Mouse (Mus musculus): ENCODE measurements around the gene C2cd5. TPM values are rescaled to one million over a fixed set of nuclear protein-coding genes. Genes with fewer than 3 reads are reported as not detected.
A peak's percentile ranks its signal among the peaks of the same experiment; 100 is the strongest.

Gene C2cd5
- polyA plus RNA-seq, 1 experiment = 96.5 TPM

DNA sequence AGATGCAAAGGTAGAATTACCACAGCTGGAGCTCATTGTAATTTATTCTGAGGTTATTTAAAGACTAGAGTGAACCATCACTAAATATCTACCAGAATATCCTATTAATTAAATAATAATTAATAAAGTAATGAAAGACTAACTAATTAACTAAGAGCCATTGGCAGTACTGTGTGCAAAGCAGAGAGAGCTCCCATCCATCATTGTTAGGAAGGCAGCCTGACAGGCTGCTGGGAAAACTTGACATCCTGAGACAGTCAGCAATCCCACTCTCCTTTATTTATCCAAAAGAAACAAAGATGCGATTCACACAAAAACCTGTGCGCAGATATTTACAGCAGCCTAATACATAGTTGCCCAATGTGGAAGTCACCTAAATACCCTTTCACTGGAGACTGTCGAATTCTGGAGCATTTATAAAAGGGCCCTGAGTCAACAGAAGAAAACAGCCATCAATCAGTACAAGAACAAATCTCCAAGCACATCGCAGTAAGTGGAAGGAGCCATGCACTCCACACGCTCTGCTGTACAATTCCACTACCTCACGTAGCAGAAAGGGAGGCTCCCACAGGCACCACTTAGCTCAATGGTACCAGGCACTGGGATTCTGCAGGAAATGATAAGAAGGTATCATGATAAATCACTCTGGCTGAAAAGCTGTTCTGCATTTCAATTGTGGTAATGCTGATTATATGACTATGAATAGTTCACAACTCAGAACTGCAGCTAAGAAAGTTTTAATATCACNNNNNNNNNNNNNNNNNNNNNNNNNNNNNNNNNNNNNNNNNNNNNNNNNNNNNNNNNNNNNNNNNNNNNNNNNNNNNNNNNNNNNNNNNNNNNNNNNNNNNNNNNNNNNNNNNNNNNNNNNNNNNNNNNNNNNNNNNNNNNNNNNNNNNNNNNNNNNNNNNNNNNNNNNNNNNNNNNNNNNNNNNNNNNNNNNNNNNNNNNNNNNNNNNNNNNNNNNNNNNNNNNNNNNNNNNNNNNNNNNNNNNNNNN, 120.0 kb downstream of the C2cd5 start:
- no peak overlapping the region for H3K4me3 ChIP-seq (ENCODE audit: insufficient read depth, low read length)
- H3K27ac ChIP-seq (ENCODE audit: insufficient read depth, low read length) = no peak overlapping the region
- no peak for TF ChIP-seq POLR2A (IDR thresholded peaks at IDR 0.05; ENCODE audit: extremely low read depth, insufficient read depth, low read length)
- TF ChIP-seq CTCF (IDR thresholded peaks at IDR 0.05; ENCODE audit: extremely low read depth, insufficient read depth, low read length) = no peak
- H3K4me1 ChIP-seq (ENCODE audit: control insufficient read depth, insufficient read depth, low read length) = no peaks in the 10 kb centered on the region

DNA sequence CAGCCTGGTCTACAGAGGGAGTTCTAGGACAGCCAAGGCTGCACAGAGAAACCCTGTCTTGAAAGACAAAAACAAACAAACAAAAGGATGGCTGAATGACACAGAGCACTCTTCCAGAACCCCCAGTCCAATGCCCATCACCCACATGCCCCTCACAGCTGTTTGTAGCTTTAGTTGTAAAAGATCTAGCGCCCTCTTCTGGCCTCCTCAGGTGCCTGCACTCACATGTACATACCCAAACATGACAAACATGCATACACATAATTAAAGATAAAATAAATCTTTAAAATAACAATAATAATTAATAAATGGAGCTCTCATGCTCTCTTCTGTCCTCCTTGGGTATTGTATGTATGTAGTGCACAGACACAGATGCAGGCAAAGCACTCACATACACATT, 122.7 kb downstream of the C2cd5 start:
- H3K4me1 ChIP-seq (ENCODE audit: control insufficient read depth, insufficient read depth, low read length) = no peaks in the 10 kb centered on the region
- no peak for TF ChIP-seq POLR2A (IDR thresholded peaks at IDR 0.05; ENCODE audit: extremely low read depth, insufficient read depth, low read length)
- no peak for TF ChIP-seq CTCF (IDR thresholded peaks at IDR 0.05; ENCODE audit: extremely low read depth, insufficient read depth, low read length)
- H3K27ac ChIP-seq (ENCODE audit: insufficient read depth, low read length) = no peak overlapping the region
- no peak overlapping the region for H3K4me3 ChIP-seq (ENCODE audit: insufficient read depth, low read length)

DNA sequence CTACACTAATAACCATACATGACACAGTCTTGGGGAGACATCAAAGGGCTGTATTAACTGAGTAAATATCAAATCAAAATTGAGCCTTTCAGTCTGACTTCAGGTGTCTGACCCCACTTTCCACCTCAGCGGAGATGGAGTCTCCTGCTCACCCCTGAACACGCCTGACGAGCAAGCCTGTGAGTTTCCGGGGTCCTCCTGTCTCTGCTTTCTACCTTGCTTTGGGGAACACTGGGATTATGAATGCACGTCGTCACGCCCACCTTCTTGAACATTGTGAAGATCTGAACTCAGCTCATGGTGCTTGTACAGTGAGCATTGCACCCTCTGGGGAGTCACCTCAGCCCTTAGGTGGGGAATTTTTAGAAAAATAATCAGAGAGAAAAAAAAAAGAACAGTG, 126.7 kb downstream of the C2cd5 start:
- Histone ChIP-seq H3K4me3 (ENCODE audit: insufficient read depth, low read length) (no peak overlapping the region), H3K4me1 (ENCODE audit: control insufficient read depth, insufficient read depth, low read length) (no peaks in the 10 kb centered on the region), H3K27ac (ENCODE audit: insufficient read depth, low read length) (no peak overlapping the region)
- TF ChIP-seq CTCF (IDR thresholded peaks at IDR 0.05; ENCODE audit: extremely low read depth, insufficient read depth, low read length) (no peak), POLR2A (IDR thresholded peaks at IDR 0.05; ENCODE audit: extremely low read depth, insufficient read depth, low read length) (no peak)

GRCm38 (mm10) chr6:142972205-142972604, 127.7 kb downstream of the C2cd5 start:
- Histone ChIP-seq H3K4me1 (ENCODE audit: control insufficient read depth, insufficient read depth, low read length) (no peaks in the 10 kb centered on the region), H3K4me3 (ENCODE audit: insufficient read depth, low read length) (no peak overlapping the region), H3K27ac (ENCODE audit: insufficient read depth, low read length) (no peak overlapping the region)
- TF ChIP-seq CTCF (IDR thresholded peaks at IDR 0.05; ENCODE audit: extremely low read depth, insufficient read depth, low read length) = no peak
- TF ChIP-seq POLR2A (IDR thresholded peaks at IDR 0.05; ENCODE audit: extremely low read depth, insufficient read depth, low read length) = no peak

GRCm38 (mm10) chr6:142967407-142967806, 132.5 kb downstream of the C2cd5 start:
- no peak for TF ChIP-seq POLR2A (IDR thresholded peaks at IDR 0.05; ENCODE audit: extremely low read depth, insufficient read depth, low read length)
- no peak for TF ChIP-seq CTCF (IDR thresholded peaks at IDR 0.05; ENCODE audit: extremely low read depth, insufficient read depth, low read length)
- Histone ChIP-seq H3K27ac (ENCODE audit: insufficient read depth, low read length) (no peak overlapping the region), H3K4me1 (ENCODE audit: control insufficient read depth, insufficient read depth, low read length) (no peaks in the 10 kb centered on the region), H3K4me3 (ENCODE audit: insufficient read depth, low read length) (no peak overlapping the region)

- no peaks in the 10 kb centered on the region for H3K4me1 ChIP-seq (ENCODE audit: control insufficient read depth, insufficient read depth, low read length)
- H3K4me3 ChIP-seq (ENCODE audit: insufficient read depth, low read length) = peak overlapping the region; percentile 63
- peak overlapping the region; percentile 18 for H3K27ac ChIP-seq (ENCODE audit: insufficient read depth, low read length)
- TF ChIP-seq CTCF (IDR thresholded peaks at IDR 0.05; ENCODE audit: extremely low read depth, insufficient read depth, low read length) (peak; percentile 78), POLR2A (IDR thresholded peaks at IDR 0.05; ENCODE audit: extremely low read depth, insufficient read depth, low read length) (peak; percentile 81; the same call in 1 of the 2 replicates)
Measured at GRCm38 (mm10) chr6:142964531-142965385, 135.2 kb downstream of the C2cd5 start.

- TF ChIP-seq CTCF (IDR thresholded peaks at IDR 0.05; ENCODE audit: extremely low read depth, insufficient read depth, low read length) = no peak
- TF ChIP-seq POLR2A (IDR thresholded peaks at IDR 0.05; ENCODE audit: extremely low read depth, insufficient read depth, low read length) = no peak
- Histone ChIP-seq H3K27ac (ENCODE audit: insufficient read depth, low read length) (peak within 1 kb of the TSS; percentile 18), H3K4me1 (ENCODE audit: control insufficient read depth, insufficient read depth, low read length) (no peaks in the 10 kb centered on the region), H3K4me3 (ENCODE audit: insufficient read depth, low read length) (peak within 1 kb of the TSS; percentile 63)
Measured at GRCm38 (mm10) chr6:142964076-142964530, 135.8 kb downstream of the C2cd5 start, which contains the start of gene St8sia1. St8sia1 (minus strand) TSS chr6:142964452.

GRCm38 (mm10) chr6:142963480-142964075, 136.4 kb downstream of the C2cd5 start:
- H3K4me3 ChIP-seq (ENCODE audit: insufficient read depth, low read length) = peak overlapping the region; percentile 63
- H3K4me1 ChIP-seq (ENCODE audit: control insufficient read depth, insufficient read depth, low read length) = no peaks in the 10 kb centered on the region
- no peak for TF ChIP-seq CTCF (IDR thresholded peaks at IDR 0.05; ENCODE audit: extremely low read depth, insufficient read depth, low read length)
- TF ChIP-seq POLR2A (IDR thresholded peaks at IDR 0.05; ENCODE audit: extremely low read depth, insufficient read depth, low read length) = peak; percentile 18; the same call in 1 of the 2 replicates
- H3K27ac ChIP-seq (ENCODE audit: insufficient read depth, low read length) = peak overlapping the region; percentile 8

DNA sequence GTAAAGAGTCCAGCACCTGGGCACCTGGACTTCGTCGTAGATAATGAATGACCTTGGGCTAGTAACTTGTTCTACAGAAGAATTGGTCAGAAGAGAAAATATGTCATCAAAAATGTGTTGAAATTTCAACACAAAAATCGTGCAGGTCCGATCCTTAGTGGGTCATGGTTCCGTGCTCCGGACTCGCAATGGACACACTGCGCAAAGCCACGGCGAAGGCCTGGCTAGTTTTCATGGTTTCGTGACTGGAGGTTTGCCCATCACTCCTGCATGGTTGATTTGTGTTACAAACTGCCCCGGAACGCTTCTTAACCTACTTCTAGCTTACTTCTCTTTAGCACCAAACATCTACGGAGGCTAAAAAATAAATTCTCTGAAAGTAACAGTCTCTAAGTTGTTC, 137.1 kb downstream of the C2cd5 start:
- H3K4me3 ChIP-seq (ENCODE audit: insufficient read depth, low read length) = peak overlapping the region; percentile 63
- no peaks in the 10 kb centered on the region for H3K4me1 ChIP-seq (ENCODE audit: control insufficient read depth, insufficient read depth, low read length)
- no peak overlapping the region for H3K27ac ChIP-seq (ENCODE audit: insufficient read depth, low read length)
- TF ChIP-seq CTCF (IDR thresholded peaks at IDR 0.05; ENCODE audit: extremely low read depth, insufficient read depth, low read length) (no peak), POLR2A (IDR thresholded peaks at IDR 0.05; ENCODE audit: extremely low read depth, insufficient read depth, low read length) (no peak)
